Mouse (Mus musculus) right cerebral cortex, postnatal 14 days (tissue): Measurements from ENCODE around the gene Tex9.
A peak's percentile ranks its signal among the peaks of the same experiment; 100 is the strongest.
"Not testable (repeated sequence)": the region's sequence is repeated elsewhere in the genome, so short reads cannot be mapped to it uniquely, and the experiment has no call there.

Experiments
- DNase-seq: peaks from one replicate; pipeline ENCODE4 v3.0.0; 2022

The Tex9 gene

DNA sequence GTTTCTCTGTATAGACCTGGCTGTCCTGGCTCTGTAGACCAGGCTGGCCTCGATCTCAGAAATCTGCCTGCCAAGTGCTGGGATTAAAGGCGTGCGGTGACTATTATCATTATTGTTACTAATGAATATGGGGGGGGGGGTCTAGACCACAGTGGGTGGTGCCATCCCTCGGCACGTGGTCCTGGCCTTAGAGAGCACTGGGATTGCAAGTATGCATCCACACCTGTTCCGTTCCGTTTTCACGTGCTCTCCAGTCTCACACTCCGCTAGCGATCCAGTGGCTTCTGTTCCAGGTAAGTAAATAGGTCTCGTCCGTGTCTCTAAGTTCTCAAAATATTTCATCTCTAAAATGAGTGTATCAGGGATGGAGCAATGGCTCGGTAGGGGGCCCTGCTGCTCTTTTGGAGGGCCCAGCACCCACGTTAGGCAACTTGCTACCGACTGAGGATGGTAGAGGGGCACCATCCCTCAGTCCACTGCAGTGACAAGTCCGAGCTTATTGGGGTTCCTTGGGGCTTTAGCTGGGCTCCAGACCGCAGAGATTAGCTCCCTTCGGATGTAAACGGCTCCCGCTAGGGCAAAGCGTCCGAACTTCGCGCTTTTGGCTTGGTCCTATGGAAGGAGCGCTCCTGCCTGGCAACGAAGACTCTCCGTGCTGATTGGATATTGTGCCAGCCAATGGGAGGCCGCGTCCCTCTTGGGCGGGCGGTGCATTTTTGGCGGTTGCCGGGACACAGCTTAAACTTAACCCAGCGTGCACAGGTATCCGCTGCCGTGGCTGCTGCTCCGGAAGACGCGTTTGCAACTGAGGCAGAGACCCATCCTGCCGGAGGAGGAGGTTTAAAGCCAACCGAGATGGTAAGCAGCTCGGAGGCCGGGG lies 54.0 kb downstream of the Tex9 start, which contains the start of gene Mns1:
Gene Mns1 (plus strand): TSS at position 190 of the 880 bp plus-strand sequence.
- DNase-seq: peak; percentile 93

DNA sequence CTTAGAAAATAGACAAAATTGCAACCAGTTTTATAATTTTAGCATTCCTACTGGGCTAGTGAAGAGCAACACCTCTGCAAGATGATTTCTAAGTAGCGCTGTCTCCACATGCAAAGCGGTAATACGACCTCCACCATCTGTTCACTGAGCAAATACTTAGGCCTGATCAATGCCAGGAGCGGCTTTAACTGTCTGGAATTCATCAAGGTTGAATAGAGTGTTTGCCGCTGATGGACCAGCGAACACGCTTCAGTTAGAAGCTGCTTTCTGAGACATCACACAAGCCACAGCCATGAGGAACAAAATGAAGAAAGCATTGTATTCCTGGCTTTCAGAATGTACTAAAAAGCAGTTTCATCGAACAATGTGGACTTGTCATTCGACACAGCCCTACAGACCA lies 57.1 kb downstream of the Tex9 start:
- DNase-seq: no peak

DNA sequence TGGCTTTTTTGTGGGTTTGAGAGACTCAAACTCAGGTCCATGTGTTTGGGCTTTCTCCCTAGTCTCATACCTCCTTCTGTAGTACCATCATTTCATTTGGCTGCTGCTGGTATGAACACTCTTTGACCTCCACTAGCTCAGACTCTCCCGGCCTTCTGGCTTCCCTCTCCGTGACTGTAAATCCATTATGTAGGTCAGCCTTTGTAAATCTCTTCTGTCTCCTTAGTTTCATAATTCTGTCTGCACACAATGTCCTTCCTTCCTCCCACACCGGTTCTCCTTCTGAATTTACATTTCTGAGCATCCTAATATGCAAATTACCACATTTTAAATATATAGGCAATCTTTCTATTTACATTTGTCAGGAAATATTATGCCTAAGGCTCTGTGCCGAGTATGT lies 64.2 kb downstream of the Tex9 start:
- no peak for DNase-seq

DNA sequence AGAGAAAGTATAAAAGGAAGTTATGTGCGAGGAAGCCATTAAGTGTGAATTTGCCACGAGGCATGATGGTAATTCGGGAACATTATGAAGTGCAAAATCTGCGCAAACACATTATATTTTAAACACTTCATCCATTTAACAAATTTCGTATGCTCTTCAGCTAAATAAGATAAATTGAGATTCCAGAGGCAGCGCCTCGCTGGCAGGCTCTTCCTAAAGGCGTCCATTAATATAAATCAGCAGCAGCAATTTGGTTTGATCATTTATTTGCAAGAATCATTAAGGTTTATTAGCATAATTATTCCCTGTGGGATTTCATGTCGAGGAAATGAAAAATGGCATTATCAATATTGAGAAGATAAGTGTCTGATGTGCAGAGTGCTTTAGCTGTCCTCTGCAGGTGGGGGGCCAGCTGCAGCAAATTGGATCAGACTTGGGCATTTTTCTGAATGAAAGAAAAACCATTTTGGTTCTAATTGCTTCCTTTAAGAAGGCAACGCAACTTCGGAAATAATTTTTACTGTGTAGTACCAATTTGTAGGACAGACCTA lies 66.6 kb downstream of the Tex9 start:
- no peak for DNase-seq

DNA sequence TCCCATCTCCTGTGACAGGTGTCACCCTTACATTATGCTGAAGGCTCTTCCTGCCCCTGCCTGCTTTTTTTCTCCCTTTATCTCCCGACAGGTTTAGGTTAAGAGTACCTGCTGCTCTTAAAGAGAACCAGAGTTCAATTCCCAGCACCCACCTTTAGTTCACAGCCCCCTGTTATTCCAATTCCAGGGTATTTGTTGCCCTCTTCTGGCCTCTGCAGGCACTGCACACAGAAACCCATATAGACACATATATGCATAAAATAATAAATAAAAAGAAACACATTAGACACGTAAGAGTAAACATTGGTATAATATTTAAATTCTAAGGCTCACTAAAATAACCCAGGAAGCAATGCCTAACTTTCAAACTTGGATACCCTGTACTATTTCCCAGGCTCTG lies 69.3 kb downstream of the Tex9 start:
- DNase-seq: no peak

DNA sequence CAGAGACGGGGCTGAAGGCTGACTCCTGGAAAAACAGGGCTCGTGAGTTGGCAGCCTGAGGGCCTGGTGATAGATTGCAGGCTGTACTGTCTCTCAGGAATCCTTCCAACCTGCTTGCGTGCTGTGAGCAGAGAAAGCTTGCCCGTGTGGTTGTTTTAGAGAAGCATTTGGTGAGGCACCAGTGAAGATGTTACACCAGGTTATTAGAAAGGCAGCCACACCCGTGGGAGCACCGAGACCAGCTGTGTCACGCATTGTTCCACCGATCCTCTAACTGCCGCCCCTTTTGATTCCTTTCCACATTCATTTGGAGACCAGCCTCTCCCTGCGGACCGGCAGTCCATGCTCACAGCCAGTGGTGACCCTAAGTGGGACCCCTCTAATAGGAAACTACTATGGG lies 69.7 kb downstream of the Tex9 start:
- no peak for DNase-seq

DNA sequence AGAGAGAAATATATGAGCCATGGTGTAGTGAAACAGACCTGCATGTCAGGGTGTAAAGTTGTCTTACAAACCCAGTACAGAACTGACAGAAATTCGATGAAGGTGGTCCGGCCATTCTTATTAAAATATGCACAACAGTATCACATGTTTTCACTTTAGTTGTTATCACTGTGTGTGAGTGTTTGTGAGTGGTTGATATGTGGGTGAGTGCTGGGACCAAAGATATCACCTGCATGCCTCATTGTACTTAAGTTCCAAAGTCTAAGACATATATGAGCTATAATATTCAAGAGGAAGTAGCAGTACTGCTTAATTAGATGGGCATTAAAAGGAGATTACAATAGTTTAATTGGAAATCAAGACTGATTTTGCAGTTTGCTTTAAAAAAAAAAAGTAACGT lies 71.5 kb downstream of the Tex9 start:
- no peak for DNase-seq

DNA sequence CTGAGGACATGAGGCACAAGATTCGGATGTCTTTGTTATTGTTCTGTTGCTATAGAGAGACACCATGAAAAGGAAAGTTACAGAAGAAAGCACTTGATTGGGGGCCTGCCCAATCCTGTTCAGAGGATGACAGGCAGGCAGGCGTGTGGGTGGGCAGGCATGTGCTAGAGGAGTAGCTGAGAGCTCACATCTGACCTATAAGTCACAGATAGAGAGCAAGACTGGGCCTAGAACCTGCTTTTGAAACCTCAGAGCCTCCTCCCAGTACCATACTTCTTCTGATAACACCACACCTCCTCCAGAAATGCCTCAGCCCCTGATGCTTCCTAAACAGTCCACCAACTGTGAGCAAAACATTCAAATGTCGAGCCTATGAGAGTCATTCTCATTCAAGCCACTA lies 73.6 kb downstream of the Tex9 start:
- DNase-seq: no peak

DNA sequence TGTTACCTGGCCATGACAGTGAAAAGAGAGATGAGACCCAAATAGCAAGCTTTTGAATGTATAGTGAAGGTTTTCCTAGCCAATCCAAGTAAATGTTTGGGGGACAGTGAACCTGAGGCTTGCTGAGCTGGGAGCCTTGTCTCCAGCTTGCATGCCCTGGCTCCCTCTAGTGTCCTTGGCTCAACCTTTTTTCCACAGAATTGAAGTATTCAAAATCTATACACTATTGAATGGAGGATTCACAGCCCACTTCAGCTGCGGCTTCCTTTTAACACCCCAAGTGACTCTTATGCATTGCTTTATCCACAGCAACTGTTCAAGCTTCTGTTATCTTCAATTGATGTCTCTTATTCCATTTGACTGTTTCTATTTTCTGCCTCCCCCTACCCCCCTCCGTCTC lies 80.3 kb downstream of the Tex9 start:
- no peak for DNase-seq

DNA sequence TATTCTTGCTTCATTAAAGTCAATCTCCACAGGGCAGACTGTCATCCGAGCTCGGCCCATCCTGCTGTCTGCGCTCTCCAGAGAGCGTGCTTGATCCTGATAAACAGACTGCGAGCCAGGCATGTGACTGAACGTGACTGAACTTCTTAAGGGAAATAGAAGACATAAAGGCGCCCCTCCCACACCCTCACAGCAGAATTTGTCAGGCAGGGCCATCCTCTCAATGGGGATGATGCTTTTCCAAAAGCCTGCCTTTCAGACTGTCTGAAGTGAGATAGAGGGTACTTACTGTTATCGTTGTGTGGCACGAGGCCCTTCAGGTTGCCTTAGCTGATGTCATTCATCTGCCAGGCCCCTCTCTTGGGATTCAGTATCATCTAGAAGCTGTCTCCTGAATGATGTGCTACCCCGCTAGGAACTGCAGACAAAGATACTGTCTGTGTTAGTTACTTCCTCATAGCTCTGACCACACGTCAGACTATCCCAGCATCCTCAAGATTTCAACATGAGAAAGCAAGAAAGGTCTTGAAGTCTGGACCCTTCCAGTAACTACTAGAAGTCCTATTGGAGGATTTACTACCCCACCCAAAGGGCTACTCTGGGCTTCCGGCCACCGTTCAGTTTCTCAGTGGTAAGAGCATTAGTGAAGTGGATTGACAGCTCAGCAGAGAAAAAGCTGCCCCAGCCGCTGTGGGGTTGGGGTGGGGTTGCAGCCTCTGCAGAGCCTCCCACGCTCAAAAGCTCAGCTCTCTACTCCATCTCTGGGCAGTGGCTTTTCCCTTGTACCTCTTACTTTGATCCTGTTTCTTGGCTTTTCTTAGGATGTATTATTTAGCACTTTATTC lies 82.4 kb downstream of the Tex9 start:
- no peak for DNase-seq

DNA sequence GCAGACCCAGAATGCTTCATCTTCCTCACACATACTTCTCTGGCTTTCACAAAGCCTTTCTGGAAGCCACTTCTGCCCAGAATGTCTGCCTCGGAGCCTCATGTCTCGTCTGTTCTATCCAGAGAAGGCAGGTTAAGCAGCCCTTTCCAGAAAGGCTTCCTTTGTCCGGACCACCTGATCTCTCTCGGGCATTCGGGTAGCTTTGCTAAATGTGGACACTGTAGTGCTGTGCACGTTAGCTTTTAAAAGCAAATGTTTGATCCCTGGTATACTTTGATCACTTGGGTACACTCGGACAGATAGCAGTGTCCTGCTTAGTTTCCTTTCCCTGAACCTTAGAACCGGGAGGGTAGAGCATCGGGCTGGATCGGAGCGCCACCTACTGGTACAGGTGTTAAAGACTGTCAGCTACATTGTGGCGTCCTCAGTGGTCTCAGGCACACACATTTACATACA lies 83.9 kb downstream of the Tex9 start:
- peak; percentile 86 for DNase-seq

DNA sequence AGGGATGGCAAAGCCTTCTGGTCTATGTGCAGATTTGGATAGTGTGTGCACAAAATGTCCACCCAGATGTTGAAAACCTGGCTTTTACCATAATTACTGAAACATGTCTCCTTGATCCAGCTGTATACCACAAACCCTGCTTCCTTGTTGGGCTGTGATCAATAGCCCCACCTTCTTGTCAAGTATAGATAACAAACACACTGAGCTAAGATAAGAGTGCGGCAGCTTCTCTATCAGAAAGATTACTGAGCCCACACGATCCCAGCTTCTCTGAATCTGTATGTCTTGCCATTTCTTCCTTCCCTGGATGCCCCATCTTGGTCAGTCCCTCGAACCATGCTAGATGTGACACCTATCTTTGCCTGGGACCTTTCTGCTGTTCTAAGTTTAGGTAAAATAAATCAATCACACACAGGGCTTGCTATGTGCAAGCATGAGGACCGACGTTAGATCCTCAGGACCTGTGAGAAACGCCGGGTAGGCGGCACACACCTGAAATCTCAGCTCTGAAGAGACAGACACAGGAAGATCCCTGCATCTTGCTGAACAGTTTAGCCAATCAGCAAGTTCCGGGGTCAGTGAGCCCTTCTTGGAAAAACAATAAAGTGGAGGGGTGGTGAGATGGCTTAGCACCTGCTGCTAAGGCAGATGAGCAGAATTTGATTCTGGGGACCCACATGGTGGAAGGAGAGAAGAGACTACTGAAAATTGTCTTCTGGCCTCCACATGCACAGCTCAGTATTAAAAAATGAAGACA lies 86.0 kb downstream of the Tex9 start:
- DNase-seq: no peak

DNA sequence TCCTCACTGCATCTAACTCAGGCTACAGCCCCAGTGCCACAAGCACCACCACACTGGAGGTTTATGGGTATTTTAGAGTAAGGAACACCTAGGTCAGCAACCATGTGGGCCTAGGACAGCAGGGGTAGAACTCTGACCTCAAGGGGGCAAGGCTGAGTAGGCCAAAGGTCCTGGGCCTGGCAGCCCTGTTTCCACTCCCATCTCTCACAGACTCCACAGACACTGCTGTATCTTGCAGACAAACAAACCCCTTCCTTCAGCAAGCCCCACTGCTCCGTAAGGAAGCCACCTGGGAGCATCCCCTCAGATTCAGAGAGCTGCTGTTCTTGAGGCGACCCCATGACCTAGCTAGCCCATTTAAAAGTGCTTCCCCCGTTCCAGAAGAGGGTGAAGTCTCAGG lies 87.1 kb downstream of the Tex9 start:
- DNase-seq: no peak

DNA sequence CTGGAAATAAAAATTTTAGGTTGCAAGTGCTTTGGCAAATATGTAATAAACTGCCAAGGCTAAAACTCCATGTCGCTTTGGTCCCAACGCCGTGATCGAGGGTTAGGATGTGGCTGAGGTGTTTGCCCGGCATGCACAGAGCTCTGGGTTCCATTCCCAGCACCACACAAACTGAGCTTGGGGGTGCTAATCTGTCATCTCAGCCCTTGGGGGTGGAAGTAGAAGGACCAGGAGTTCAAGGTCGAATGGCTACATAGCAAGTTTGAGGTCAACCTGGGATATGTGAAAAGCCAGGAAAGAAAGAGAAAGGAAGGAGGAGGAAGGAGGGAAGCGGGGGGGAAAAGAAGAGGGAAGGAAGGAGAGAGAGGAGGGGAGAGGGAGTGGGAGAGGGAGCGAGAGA lies 87.6 kb downstream of the Tex9 start:
- no peak for DNase-seq

DNA sequence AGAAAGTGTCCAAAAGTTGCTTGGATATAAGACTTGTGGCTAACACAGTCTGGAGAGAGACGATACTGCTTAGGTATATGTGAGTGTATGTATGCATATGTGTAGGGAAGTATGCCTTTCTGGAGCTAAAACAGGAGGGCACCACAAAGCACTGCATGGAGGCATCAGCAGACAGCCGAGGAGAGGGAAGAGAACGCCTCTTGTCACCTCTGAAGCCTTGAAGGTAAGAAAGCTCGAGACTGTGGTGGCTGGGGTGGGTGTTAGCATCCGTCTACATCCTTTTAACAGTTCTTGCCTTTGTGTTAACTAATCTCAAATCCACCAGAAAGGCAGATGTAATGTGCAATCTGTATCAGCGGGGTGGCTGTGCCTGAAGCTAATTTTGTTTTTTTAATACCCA lies 88.6 kb downstream of the Tex9 start:
- DNase-seq: no peak

DNA sequence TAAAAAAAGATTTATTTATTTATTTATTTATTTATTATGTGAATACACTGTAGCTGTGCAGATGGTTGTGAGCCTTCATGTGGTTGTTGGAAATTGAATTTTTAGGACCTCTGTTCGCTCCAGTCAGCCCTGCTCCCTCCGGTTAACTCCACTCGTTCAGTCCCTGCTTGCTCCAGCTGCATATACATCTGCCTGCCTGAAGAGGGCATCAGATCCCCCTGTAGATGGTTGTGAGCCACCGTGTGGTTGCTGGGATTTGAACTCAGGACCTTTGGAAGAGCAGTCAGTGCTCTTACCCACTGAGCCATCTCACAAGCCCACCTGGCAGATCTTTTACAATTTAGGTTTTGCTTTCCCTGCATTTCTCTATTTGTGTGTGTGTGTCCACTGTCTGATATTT lies 90.2 kb downstream of the Tex9 start:
- not testable (repeated sequence) for DNase-seq
